22 mouse cellular contexts compared by ENCODE assay signal in genomic region chr17:42169391-42170018, GRCm38 (mm10).
A peak's percentile ranks its signal among the peaks of the same experiment; 100 is the strongest.
DNase-seq lines count a peak whose midpoint lies in the region; ATAC-seq and TF ChIP-seq lines count a peak whose summit lies in the region.
"Had no signal": no experiment of that assay in that cellular context is flagged by ENCODE, and none has a peak within 500 bp of the region (broad histone marks: within the 10 kb centered on the region; RNA-seq: fewer than 3 reads in every experiment).

No protein-coding gene starts in this region.

- peak; percentile 7 for DNase-seq in embryonic facial prominence, embryonic 14.5 days (ENCODE audit: low spot score)
- DNase-seq in embryonic facial prominence, embryonic 10.5 days (ENCODE audit: low spot score), result no peak
- DNase-seq in limb, embryonic 10.5 days (ENCODE audit: low spot score), result no peak
- peak; percentile 77 for DNase-seq in limb, embryonic 14.5 days (ENCODE audit: low spot score)
- no peak for DNase-seq in left cerebral cortex, postnatal 10 days (ENCODE audit: extremely low spot score in 1 of 2, low spot score in 2 of 2)
- DNase-seq in stomach, postnatal 0 days (ENCODE audit: low spot score), result no peak
- DNase-seq: adrenal gland, adult 2 months; adrenal gland, adult 8-10 months; adrenal gland, postnatal 10 days; adrenal gland, postnatal 14 days; adrenal gland, postnatal 25 days; adrenal gland, postnatal 36 days; B cell, adult 2 months; cerebellum, adult 11 months; cerebellum, adult 11-12 months had no signal

- no peak for ATAC-seq in embryonic facial prominence, embryonic 14.5 days (ENCODE audit: low read depth)
- peak; percentile 87 for ATAC-seq in limb, embryonic 13.5 days (ENCODE audit: low FRiP score, low read depth)
- ATAC-seq in limb, embryonic 14.5 days (ENCODE audit: low FRiP score, low read depth), result peak; percentile 80
- peak; percentile 78 for ATAC-seq in limb, embryonic 15.5 days (ENCODE audit: insufficient number of reproducible peaks, low FRiP score, low TSS enrichment, low read depth)
- no peak for ATAC-seq in stomach, postnatal 0 days (ENCODE audit: low FRiP score, low TSS enrichment)
- ATAC-seq: activated CD4-positive, CD25-positive, alpha-beta regulatory T cell, adult 4 months; CD4-positive, CD25-positive, alpha-beta regulatory T cell, adult 4 months; Patski had no signal

- no peaks in the 10 kb centered on the region for H3K9me3 ChIP-seq in embryonic facial prominence, embryonic 14.5 days (ENCODE audit: control insufficient read depth, low read length)
- H3K9me3 ChIP-seq in embryonic facial prominence, embryonic 10.5 days, result no peaks in the 10 kb centered on the region
- H3K9me3 ChIP-seq in limb, embryonic 13.5 days, result no peaks in the 10 kb centered on the region
- no peaks in the 10 kb centered on the region for H3K9me3 ChIP-seq in limb, embryonic 10.5 days (replicated peaks)
- H3K9me3 ChIP-seq in limb, embryonic 14.5 days (ENCODE audit: control insufficient read depth, low read length), result no peaks in the 10 kb centered on the region
- no peaks in the 10 kb centered on the region for H3K9me3 ChIP-seq in limb, embryonic 15.5 days
- H3K9me3 ChIP-seq in stomach, postnatal 0 days (ENCODE audit: control insufficient read depth, low read length), result no peaks in the 10 kb centered on the region
- H3K9me3 ChIP-seq: G1E had no signal

- 79% methylated on average over 1 of the region's 1 CpGs for WGBS in embryonic facial prominence, embryonic 14.5 days
- WGBS in embryonic facial prominence, embryonic 10.5 days, result 91% methylated on average over 1 of the region's 1 CpGs
- WGBS in limb, embryonic 13.5 days, result 67% methylated on average over 1 of the region's 1 CpGs
- WGBS in limb, embryonic 10.5 days, result 93% methylated on average over 1 of the region's 1 CpGs
- WGBS in limb, embryonic 14.5 days, result 70% methylated on average over 1 of the region's 1 CpGs
- WGBS in limb, embryonic 15.5 days, result 53% methylated on average over 1 of the region's 1 CpGs
- WGBS in stomach, postnatal 0 days, result 82% methylated on average over 1 of the region's 1 CpGs

- no peak for TF ChIP-seq EP300 in stomach, postnatal 0 days (optimal IDR thresholded peaks at IDR 0.05)

- intact Hi-C loops in left cerebral cortex, postnatal 10 days (cut with DNase I), result no loop called here

- H3K27ac ChIP-seq in embryonic facial prominence, embryonic 14.5 days (replicated peaks; ENCODE audit: low read depth, low read length), result no peak overlapping the region
- H3K27ac ChIP-seq in embryonic facial prominence, embryonic 10.5 days (replicated peaks), result no peak overlapping the region
- no peak overlapping the region for H3K27ac ChIP-seq in limb, embryonic 13.5 days
- H3K27ac ChIP-seq in limb, embryonic 10.5 days, result no peak overlapping the region
- H3K27ac ChIP-seq in limb, embryonic 14.5 days (replicated peaks; ENCODE audit: low read depth, low read length), result no peak overlapping the region
- no peak overlapping the region for H3K27ac ChIP-seq in limb, embryonic 15.5 days
- no peak overlapping the region for H3K27ac ChIP-seq in stomach, postnatal 0 days (replicated peaks)

- H3K4me3 ChIP-seq in embryonic facial prominence, embryonic 14.5 days (ENCODE audit: low read depth, low read length), result no peak overlapping the region
- no peak overlapping the region for H3K4me3 ChIP-seq in embryonic facial prominence, embryonic 10.5 days
- H3K4me3 ChIP-seq in limb, embryonic 13.5 days, result no peak overlapping the region
- H3K4me3 ChIP-seq in limb, embryonic 10.5 days, result no peak overlapping the region
- no peak overlapping the region for H3K4me3 ChIP-seq in limb, embryonic 14.5 days (replicated peaks; ENCODE audit: low read length)
- no peak overlapping the region for H3K4me3 ChIP-seq in limb, embryonic 15.5 days
- no peak overlapping the region for H3K4me3 ChIP-seq in stomach, postnatal 0 days (ENCODE audit: low read depth, low read length)

- H3K27me3 ChIP-seq in embryonic facial prominence, embryonic 14.5 days (replicated peaks; ENCODE audit: control insufficient read depth, insufficient read depth, low read length), result no peaks in the 10 kb centered on the region
- H3K27me3 ChIP-seq in embryonic facial prominence, embryonic 10.5 days (replicated peaks; ENCODE audit: low read depth, poor library complexity, severe bottlenecking), result no peaks in the 10 kb centered on the region
- no peaks in the 10 kb centered on the region for H3K27me3 ChIP-seq in limb, embryonic 13.5 days
- no peaks in the 10 kb centered on the region for H3K27me3 ChIP-seq in limb, embryonic 10.5 days (ENCODE audit: low read depth, poor library complexity, severe bottlenecking)
- no peaks in the 10 kb centered on the region for H3K27me3 ChIP-seq in limb, embryonic 14.5 days (ENCODE audit: control insufficient read depth, insufficient read depth, low read length)
- no peaks in the 10 kb centered on the region for H3K27me3 ChIP-seq in limb, embryonic 15.5 days
- no peaks in the 10 kb centered on the region for H3K27me3 ChIP-seq in stomach, postnatal 0 days (ENCODE audit: control insufficient read depth, insufficient read depth, low read length)
- H3K27me3 ChIP-seq: CH12.LX had no signal

- H3K9ac ChIP-seq in embryonic facial prominence, embryonic 14.5 days (ENCODE audit: low read depth, low read length), result no peak overlapping the region
- no peak overlapping the region for H3K9ac ChIP-seq in limb, embryonic 13.5 days
- no peak overlapping the region for H3K9ac ChIP-seq in limb, embryonic 14.5 days (ENCODE audit: low read depth, low read length, severe bottlenecking)
- no peak overlapping the region for H3K9ac ChIP-seq in limb, embryonic 15.5 days
- H3K9ac ChIP-seq in stomach, postnatal 0 days (ENCODE audit: low read length), result no peak overlapping the region

- no peak for TF ChIP-seq POLR2A in limb, embryonic 14.5 days (IDR thresholded peaks at IDR 0.05; ENCODE audit: borderline replicate concordance, extremely low read depth, insufficient read depth, insufficient read length)

- H3K4me2 ChIP-seq in embryonic facial prominence, embryonic 14.5 days (ENCODE audit: low read depth, low read length), result no peak overlapping the region
- no peak overlapping the region for H3K4me2 ChIP-seq in limb, embryonic 13.5 days (replicated peaks)
- H3K4me2 ChIP-seq in limb, embryonic 14.5 days (replicated peaks; ENCODE audit: low read depth, low read length, severe bottlenecking), result no peak overlapping the region
- no peak overlapping the region for H3K4me2 ChIP-seq in limb, embryonic 15.5 days
- H3K4me2 ChIP-seq in stomach, postnatal 0 days (replicated peaks; ENCODE audit: low read depth), result no peak overlapping the region

- H3K36me3 ChIP-seq in embryonic facial prominence, embryonic 14.5 days (ENCODE audit: control insufficient read depth, insufficient read depth, low read length), result no peaks in the 10 kb centered on the region
- H3K36me3 ChIP-seq in embryonic facial prominence, embryonic 10.5 days (replicated peaks), result no peaks in the 10 kb centered on the region
- H3K36me3 ChIP-seq in limb, embryonic 13.5 days, result no peaks in the 10 kb centered on the region
- H3K36me3 ChIP-seq in limb, embryonic 10.5 days, result no peaks in the 10 kb centered on the region
- no peaks in the 10 kb centered on the region for H3K36me3 ChIP-seq in limb, embryonic 14.5 days (ENCODE audit: control insufficient read depth, insufficient read depth, low read length)
- no peaks in the 10 kb centered on the region for H3K36me3 ChIP-seq in limb, embryonic 15.5 days
- H3K36me3 ChIP-seq in stomach, postnatal 0 days (ENCODE audit: control insufficient read depth, insufficient read depth, low read length), result no peaks in the 10 kb centered on the region
- H3K36me3 ChIP-seq: G1E had no signal

- no peak for TF ChIP-seq CTCF in stomach, postnatal 0 days (IDR thresholded peaks at IDR 0.05; ENCODE audit: low read depth)

- H3K4me1 ChIP-seq in embryonic facial prominence, embryonic 14.5 days (ENCODE audit: control insufficient read depth, insufficient read depth, low read length), result no peaks in the 10 kb centered on the region
- no peaks in the 10 kb centered on the region for H3K4me1 ChIP-seq in embryonic facial prominence, embryonic 10.5 days
- H3K4me1 ChIP-seq in limb, embryonic 13.5 days, result no peaks in the 10 kb centered on the region
- H3K4me1 ChIP-seq in limb, embryonic 10.5 days, result no peaks in the 10 kb centered on the region
- no peaks in the 10 kb centered on the region for H3K4me1 ChIP-seq in limb, embryonic 14.5 days (ENCODE audit: control insufficient read depth, insufficient read depth, low read length)
- H3K4me1 ChIP-seq in limb, embryonic 15.5 days, result no peaks in the 10 kb centered on the region
- H3K4me1 ChIP-seq in stomach, postnatal 0 days (replicated peaks; ENCODE audit: control insufficient read depth, insufficient read depth), result no peaks in the 10 kb centered on the region

Comparison
In these comparisons a context has a peak if more than half of its experiments do, and no peak if none do; other contexts are left out.
1. DNase-seq: peak in embryonic facial prominence, embryonic 14.5 days (single experiment) and limb, embryonic 14.5 days (single experiment); none in embryonic facial prominence, embryonic 10.5 days (single experiment), limb, embryonic 10.5 days (single experiment), left cerebral cortex, postnatal 10 days (0 of 2) and stomach, postnatal 0 days (single experiment).
2. ATAC-seq: peak in limb, embryonic 13.5 days (single experiment), limb, embryonic 14.5 days (single experiment) and limb, embryonic 15.5 days (single experiment); none in embryonic facial prominence, embryonic 14.5 days (single experiment) and stomach, postnatal 0 days (single experiment).